Mouse (Mus musculus) hindbrain, embryonic 12.5 days (tissue): ENCODE results near the gene Zglp1. TPM values are rescaled to one million over a fixed set of nuclear protein-coding genes. Genes with fewer than 3 reads are reported as not detected.
"Not testable (repeated sequence)": the region's sequence is repeated elsewhere in the genome, so short reads cannot be mapped to it uniquely, and the experiment has no call there.

Experiments used
- ATAC-seq: fragments of 200-750 bp; cut with Nextera tagmentation; 2 replicates; pipeline ENCODE4 v1.8.0; 2017; ENCODE audit warnings: moderate TSS enrichment; ENCODE audit not compliant: low FRiP score
- H3K27ac ChIP-seq: fragments of 300-500 bp; sonication (generic); 2 replicates; pipeline ENCODE4 v1.5.1; 2016; ENCODE audit warnings: mild to moderate bottlenecking
- H3K27me3 ChIP-seq: fragments of 300-500 bp; sonication (generic); 2 replicates; pipeline ENCODE4 v1.6.1; 2016; ENCODE audit warnings: mild to moderate bottlenecking
- H3K36me3 ChIP-seq: fragments of 300-500 bp; sonication (generic); 2 replicates; pipeline ENCODE4 v1.6.1; 2016; ENCODE audit warnings: mild to moderate bottlenecking
- H3K4me1 ChIP-seq: fragments of 300-500 bp; sonication (generic); 2 replicates; pipeline ENCODE4 v1.6.1; 2016
- H3K4me2 ChIP-seq: fragments of 300-500 bp; sonication (generic); replicated peaks from 2 replicates; pipeline ENCODE4 v1.6.1; 2016; ENCODE audit warnings: mild to moderate bottlenecking
- H3K4me3 ChIP-seq: fragments of 300-500 bp; sonication (generic); 2 replicates; pipeline ENCODE4 v1.5.1; 2016; ENCODE audit warnings: mild to moderate bottlenecking
- H3K9ac ChIP-seq: fragments of 300-500 bp; sonication (generic); 2 replicates; pipeline ENCODE4 v1.6.1; 2016; ENCODE audit warnings: mild to moderate bottlenecking, moderate library complexity
- H3K9me3 ChIP-seq: fragments of 300-500 bp; sonication (generic); replicated peaks from 2 replicates; pipeline ENCODE4 v1.6.1; 2016; ENCODE audit warnings: mild to moderate bottlenecking
- whole genome bisulfite sequencing: fragments of 180-500 bp; shearing (Covaris S2); methylation state at CpG from one replicate; pipeline ENCODE4 v1.1.7; 2016; 5-methylcytosine and 5-hydroxymethylcytosine counted together
- polyA plus RNA-seq: library from polyadenylated mRNA; unstranded; fragments of >200 nt; fragmentation: Nextera tagmentation; extraction: Ambion mirVana; gene quantifications from 2 replicates; pipeline ENCODE4 v1.2.1, GENCODE M21; 2016

Zglp1 gene
- polyA plus RNA-seq, 1 experiment from 2014 or later: not detected

GRCm38 (mm10) chr9:21044785-21045184 is 22.1 kb downstream of the Zglp1 start:
- H3K9me3 ChIP-seq, H3K4me1 ChIP-seq, H3K36me3 ChIP-seq, ATAC-seq, H3K4me3 ChIP-seq, H3K27ac ChIP-seq, H3K9ac ChIP-seq, H3K4me2 ChIP-seq: not testable (repeated sequence)
- peaks cover 19% of the 10 kb centered on the region for H3K27me3 ChIP-seq
- WGBS: 46% methylated on average over 1 of the region's 1 CpGs

GRCm38 (mm10) chr9:21043563-21043962 is 23.3 kb downstream of the Zglp1 start:
- Histone ChIP-seq H3K4me3 (no peak overlapping the region), H3K27ac (no peak overlapping the region), H3K36me3 (no peaks in the 10 kb centered on the region), H3K4me1 (no peaks in the 10 kb centered on the region; the same call in 1 of the 2 replicates), H3K27me3 (peaks cover 31% of the 10 kb centered on the region), H3K4me2 (no peak overlapping the region), H3K9ac (no peak overlapping the region), H3K9me3 (no peaks in the 10 kb centered on the region)
- WGBS: 88% methylated on average over 4 of the region's 4 CpGs
- no peak for ATAC-seq

GRCm38 (mm10) chr9:21041308-21041707 is 25.6 kb downstream of the Zglp1 start:
- 46% methylated on average over 4 of the region's 4 CpGs for WGBS
- no peak for ATAC-seq

GRCm38 (mm10) chr9:21039779-21040178 is 27.1 kb downstream of the Zglp1 start:
- Histone ChIP-seq H3K9ac (no peak overlapping the region), H3K9me3 (no peaks in the 10 kb centered on the region), H3K4me1 (peaks cover 15% of the 10 kb centered on the region), H3K4me3 (no peak overlapping the region), H3K4me2 (no peak overlapping the region), H3K36me3 (no peaks in the 10 kb centered on the region), H3K27ac (no peak overlapping the region), H3K27me3 (peaks cover 69% of the 10 kb centered on the region)
- 78% methylated on average over 3 of the region's 3 CpGs for WGBS
- ATAC-seq: no peak

More at GRCm38 (mm10) chr9:21041308-21041707, 25.6 kb downstream of the Zglp1 start:
- Histone ChIP-seq H3K4me3 (no peak overlapping the region), H3K9ac (no peak overlapping the region), H3K27me3 (peaks cover 54% of the 10 kb centered on the region), H3K9me3 (no peaks in the 10 kb centered on the region), H3K4me2 (no peak overlapping the region), H3K36me3 (no peaks in the 10 kb centered on the region), H3K4me1 (peaks cover 15% of the 10 kb centered on the region), H3K27ac (no peak overlapping the region)

- peak overlapping the region; percentile 61 for H3K4me2 ChIP-seq
- no peak overlapping the region for H3K27ac ChIP-seq
- 2% methylated on average over 31 of the region's 31 CpGs for WGBS
- H3K36me3 ChIP-seq: no peaks in the 10 kb centered on the region
- H3K9ac ChIP-seq: peak overlapping the region; percentile 57; the same call in 1 of the 2 replicates
- no peaks in the 10 kb centered on the region for H3K9me3 ChIP-seq
- H3K27me3 ChIP-seq: peaks cover 86% of the 10 kb centered on the region
- H3K4me1 ChIP-seq: peaks cover 25% of the 10 kb centered on the region
- H3K4me3 ChIP-seq: peak overlapping the region; percentile 38
- ATAC-seq: peak; percentile 41
These were observed 29.4 kb downstream of the Zglp1 start for GRCm38 (mm10) chr9:21037481-21037891.

GRCm38 (mm10) chr9:21036666-21037065 is 30.2 kb downstream of the Zglp1 start:
- peaks cover 95% of the 10 kb centered on the region for H3K27me3 ChIP-seq
- H3K36me3 ChIP-seq: no peaks in the 10 kb centered on the region
- H3K9me3 ChIP-seq: no peaks in the 10 kb centered on the region
- H3K4me3 ChIP-seq: peak overlapping the region; percentile 38; the same call in 1 of the 2 replicates
- H3K27ac ChIP-seq: no peak overlapping the region
- no peak overlapping the region for H3K9ac ChIP-seq
- whole genome bisulfite sequencing: under 1% methylated on average over 22 of the region's 22 CpGs
- no peak for ATAC-seq
- peak overlapping the region; percentile 61 for H3K4me2 ChIP-seq
- H3K4me1 ChIP-seq: peaks cover 32% of the 10 kb centered on the region

GRCm38 (mm10) chr9:21036161-21036560 is 30.7 kb downstream of the Zglp1 start:
- Histone ChIP-seq H3K9me3 (no peaks in the 10 kb centered on the region), H3K4me3 (no peak overlapping the region), H3K27ac (no peak overlapping the region), H3K27me3 (peaks cover 97% of the 10 kb centered on the region), H3K9ac (no peak overlapping the region), H3K4me1 (peaks cover 37% of the 10 kb centered on the region), H3K36me3 (no peaks in the 10 kb centered on the region), H3K4me2 (no peak overlapping the region)
- 7% methylated on average over 20 of the region's 20 CpGs for WGBS
- no peak for ATAC-seq

GRCm38 (mm10) chr9:21035586-21035985 is 31.3 kb downstream of the Zglp1 start:
- H3K4me2 ChIP-seq: no peak overlapping the region

GRCm38 (mm10) chr9:21034481-21035085 is 32.3 kb downstream of the Zglp1 start:
- WGBS: 4% methylated on average over 17 of the region's 17 CpGs
- Histone ChIP-seq H3K27ac (no peak overlapping the region), H3K4me1 (peaks cover 46% of the 10 kb centered on the region), H3K36me3 (no peaks in the 10 kb centered on the region), H3K9me3 (no peaks in the 10 kb centered on the region), H3K27me3 (peaks cover 99% of the 10 kb centered on the region), H3K4me3 (no peak overlapping the region), H3K4me2 (no peak overlapping the region), H3K9ac (no peak overlapping the region)
- no peak for ATAC-seq

More at GRCm38 (mm10) chr9:21035586-21035985, 31.3 kb downstream of the Zglp1 start:
- no peak for ATAC-seq
- 16% methylated on average over 9 of the region's 9 CpGs for WGBS
- peaks cover 43% of the 10 kb centered on the region for H3K4me1 ChIP-seq
- no peaks in the 10 kb centered on the region for H3K9me3 ChIP-seq
- H3K36me3 ChIP-seq: no peaks in the 10 kb centered on the region
- peaks cover 99% of the 10 kb centered on the region for H3K27me3 ChIP-seq
- H3K4me3 ChIP-seq: no peak overlapping the region
- no peak overlapping the region for H3K27ac ChIP-seq
- H3K9ac ChIP-seq: no peak overlapping the region

GRCm38 (mm10) chr9:21033136-21033535 is 33.8 kb downstream of the Zglp1 start:
- no peak for ATAC-seq
- H3K4me3 ChIP-seq: peak overlapping the region; percentile 41
- no peaks in the 10 kb centered on the region for H3K36me3 ChIP-seq
- peaks cover 50% of the 10 kb centered on the region for H3K4me1 ChIP-seq
- WGBS: 0% methylated on average over 34 of the region's 34 CpGs
- no peaks in the 10 kb centered on the region for H3K9me3 ChIP-seq
- H3K27ac ChIP-seq: no peak overlapping the region
- peak overlapping the region; percentile 70 for H3K4me2 ChIP-seq
- peaks cover 99% of the 10 kb centered on the region for H3K27me3 ChIP-seq
- no peak overlapping the region for H3K9ac ChIP-seq

GRCm38 (mm10) chr9:21032491-21032890 is 34.4 kb downstream of the Zglp1 start:
- no peak overlapping the region for H3K9ac ChIP-seq

GRCm38 (mm10) chr9:21031896-21032351 is 35.0 kb downstream of the Zglp1 start, which contains the start of gene Icam5:
TSS of gene Icam5 (plus strand) at chr9:21032073.
- H3K36me3 ChIP-seq: no peaks in the 10 kb centered on the region
- H3K4me2 ChIP-seq: peak within 1 kb of the TSS; percentile 70
- H3K27ac ChIP-seq: no peak within 1 kb of the TSS
- no peaks in the 10 kb centered on the region for H3K9me3 ChIP-seq
- H3K4me1 ChIP-seq: peaks cover 42% of the 10 kb centered on the region
- under 1% methylated on average over 33 of the region's 35 CpGs for WGBS
- no peak for ATAC-seq
- H3K27me3 ChIP-seq: peaks cover 99% of the 10 kb centered on the region
- H3K4me3 ChIP-seq: peak within 1 kb of the TSS; percentile 41
- H3K9ac ChIP-seq: peak within 1 kb of the TSS; percentile 46; the same call in 1 of the 2 replicates

More at GRCm38 (mm10) chr9:21032491-21032890, 34.4 kb downstream of the Zglp1 start:
- Histone ChIP-seq H3K4me1 (peaks cover 48% of the 10 kb centered on the region), H3K9me3 (no peaks in the 10 kb centered on the region), H3K4me3 (peak overlapping the region; percentile 41), H3K36me3 (no peaks in the 10 kb centered on the region), H3K4me2 (peak overlapping the region; percentile 70), H3K27ac (no peak overlapping the region), H3K27me3 (peaks cover 99% of the 10 kb centered on the region)
- 1% methylated on average over 7 of the region's 7 CpGs for WGBS
- ATAC-seq: no peak
